Mouse (Mus musculus) heart, embryonic 13.5 days (tissue): ENCODE measurements around the gene Fam129b. TPM values are rescaled to one million over a fixed set of nuclear protein-coding genes. Genes with fewer than 3 reads are reported as not detected.
"Not testable (repeated sequence)": the region's sequence is repeated elsewhere in the genome, so short reads cannot be mapped to it uniquely, and the experiment has no call there.

Experiments
- ATAC-seq: fragments of 200-750 bp; cut with Nextera tagmentation; 2 replicates; pipeline ENCODE4 v1.8.0; 2017; ENCODE audit warnings: moderate TSS enrichment; ENCODE audit not compliant: insufficient number of reproducible peaks, low FRiP score, low TSS enrichment; ENCODE audit errors: extremely low read depth
- H3K27ac ChIP-seq: fragments of 300-500 bp; sonication (generic); replicated peaks from 2 replicates; pipeline ENCODE4 v1.5.1; 2015; ENCODE audit warnings: moderate library complexity, mild to moderate bottlenecking, inconsistent platforms
- H3K27me3 ChIP-seq: fragments of 300-500 bp; sonication (generic); replicated peaks from 2 replicates; pipeline ENCODE4 v1.6.1; 2015; ENCODE audit warnings: mild to moderate bottlenecking, inconsistent platforms
- H3K36me3 ChIP-seq: fragments of 300-500 bp; sonication (generic); 2 replicates; pipeline ENCODE4 v1.6.1; 2015; ENCODE audit warnings: mild to moderate bottlenecking, inconsistent platforms
- H3K4me1 ChIP-seq: fragments of 300-500 bp; sonication (generic); 2 replicates; pipeline ENCODE4 v1.6.1; 2015; ENCODE audit warnings: inconsistent platforms
- H3K4me2 ChIP-seq: fragments of 300-500 bp; sonication (generic); 2 replicates; pipeline ENCODE4 v1.6.1; 2015; ENCODE audit warnings: inconsistent platforms, mild to moderate bottlenecking, moderate library complexity
- H3K4me3 ChIP-seq: fragments of 300-500 bp; sonication (generic); 2 replicates; pipeline ENCODE4 v1.5.1; 2015; ENCODE audit warnings: moderate library complexity, mild to moderate bottlenecking, inconsistent platforms
- H3K9ac ChIP-seq: fragments of 300-500 bp; sonication (generic); 2 replicates; pipeline ENCODE4 v1.6.1; 2015; ENCODE audit warnings: inconsistent platforms, mild to moderate bottlenecking, moderate library complexity
- H3K9me3 ChIP-seq: fragments of 300-500 bp; sonication (generic); 2 replicates; pipeline ENCODE4 v1.6.1; 2016; ENCODE audit warnings: inconsistent platforms
- WGBS: fragments of 180-500 bp; shearing (Covaris S2); methylation state at CpG from one replicate; pipeline ENCODE4 v1.1.7; 2015; ENCODE audit warnings: mixed read lengths; 5-methylcytosine and 5-hydroxymethylcytosine counted together
- polyA plus RNA-seq: library from polyadenylated mRNA; unstranded; fragments of >200 nt; fragmentation: Nextera tagmentation; extraction: Ambion mirVana; gene quantifications from 2 replicates; pipeline ENCODE4 v1.2.1, GENCODE M21; 2015

The Fam129b gene
- polyA plus RNA-seq, 1 experiment from 2014 or later: 46.4 TPM

GRCm38 (mm10) chr2:32846805-32847467, 29.0 kb upstream of the Fam129b start, which contains the start of gene Stxbp1:
Gene Stxbp1 (minus strand): TSS chr2:32847245.
- WGBS: under 1% methylated on average over 67 of the region's 78 CpGs
- Histone ChIP-seq H3K36me3 (no peaks in the 10 kb centered on the region), H3K9me3 (no peaks in the 10 kb centered on the region)

DNA sequence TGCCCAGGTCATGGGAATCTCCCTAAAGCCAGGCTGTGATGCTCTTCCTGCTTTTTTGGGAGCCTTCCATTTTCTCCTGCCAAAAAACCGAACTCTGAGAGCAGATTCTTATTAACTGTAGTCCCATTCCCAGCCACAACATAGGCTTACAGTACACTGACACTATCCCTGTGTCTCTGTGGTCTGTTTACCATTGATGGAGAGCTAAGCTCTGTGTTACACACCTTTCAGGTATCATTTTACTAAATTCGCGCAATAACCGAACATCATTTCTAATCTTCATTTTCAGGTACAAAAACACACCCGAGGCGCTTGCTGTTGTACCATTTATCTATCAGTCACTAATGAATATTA, 28.5 kb upstream of the Fam129b start:
- no peak for ATAC-seq
- Histone ChIP-seq H3K4me1 (peaks cover 29% of the 10 kb centered on the region), H3K27me3 (peaks cover 21% of the 10 kb centered on the region), H3K4me2 (peak overlapping the region; percentile 70), H3K4me3 (peak overlapping the region; percentile 66), H3K9ac (0 out of 2 replicates have a peak overlapping the region, but pooled peaks have one; percentile 8), H3K9me3 (no peaks in the 10 kb centered on the region), H3K36me3 (no peaks in the 10 kb centered on the region), H3K27ac (no peak overlapping the region)
- WGBS: 36% methylated on average over 6 of the region's 6 CpGs

More at GRCm38 (mm10) chr2:32846805-32847467, 29.0 kb upstream of the Fam129b start, which contains the start of gene Stxbp1:
- peak within 1 kb of the TSS; percentile 70 for H3K4me2 ChIP-seq
- peaks cover 16% of the 10 kb centered on the region for H3K27me3 ChIP-seq
- H3K4me1 ChIP-seq: peaks cover 29% of the 10 kb centered on the region
- H3K4me3 ChIP-seq: peak within 1 kb of the TSS; percentile 66
- peak within 1 kb of the TSS; percentile 76 for H3K27ac ChIP-seq
- H3K9ac ChIP-seq: peak within 1 kb of the TSS; percentile 80
- peak; percentile 93 for ATAC-seq

DNA sequence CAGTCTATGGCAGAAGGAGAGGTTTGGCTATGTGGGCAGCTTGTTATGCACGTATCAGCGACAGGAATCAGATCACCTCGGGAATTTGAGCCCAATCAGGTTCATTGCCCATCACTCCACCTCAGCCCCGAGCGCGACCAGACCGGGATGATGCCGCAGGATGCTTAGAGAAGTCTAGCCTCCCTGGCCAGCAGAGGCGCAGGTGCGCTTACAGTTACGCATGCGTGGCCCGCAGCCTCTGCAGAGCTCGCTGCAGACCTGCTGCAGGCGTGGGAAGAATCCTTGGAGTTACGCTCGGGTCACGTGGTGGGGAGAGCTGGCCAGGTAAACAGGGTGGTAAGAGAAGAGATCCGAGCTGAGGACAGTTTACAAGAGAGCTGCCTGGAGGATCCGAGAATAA, 23.8 kb upstream of the Fam129b start:
- H3K9ac ChIP-seq: peak overlapping the region; percentile 42; the same call in 1 of the 2 replicates
- ATAC-seq: no peak
- no peak overlapping the region for H3K4me3 ChIP-seq
- H3K9me3 ChIP-seq: no peaks in the 10 kb centered on the region
- peak overlapping the region; percentile 36; the same call in 1 of the 2 replicates for H3K4me2 ChIP-seq
- no peaks in the 10 kb centered on the region for H3K36me3 ChIP-seq
- WGBS: 3% methylated on average over 20 of the region's 20 CpGs
- H3K27me3 ChIP-seq: peaks cover 30% of the 10 kb centered on the region
- H3K4me1 ChIP-seq: peaks cover 4% of the 10 kb centered on the region
- no peak overlapping the region for H3K27ac ChIP-seq

DNA sequence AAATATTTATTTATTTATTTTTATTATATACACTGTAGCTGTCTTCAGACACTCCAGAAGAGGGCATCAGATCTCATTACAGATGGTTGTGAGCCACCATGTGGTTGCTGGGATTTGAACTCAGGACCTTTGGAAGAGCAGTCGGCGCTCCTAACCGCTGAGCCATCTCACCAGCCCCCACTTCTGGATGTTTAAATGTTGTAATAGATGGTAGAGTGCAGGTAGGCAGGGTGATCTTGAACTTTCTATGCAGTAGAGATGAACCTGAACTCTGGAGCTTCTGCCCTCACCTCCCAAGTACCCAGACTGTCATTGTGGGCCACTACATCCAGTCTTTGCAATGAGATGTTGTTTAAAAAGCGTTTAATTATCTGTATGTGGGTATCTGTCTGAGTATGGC, 22.2 kb upstream of the Fam129b start:
- peaks cover 30% of the 10 kb centered on the region for H3K27me3 ChIP-seq
- 60% methylated on average over 4 of the region's 4 CpGs for WGBS
- not testable (repeated sequence) for H3K9ac ChIP-seq, H3K27ac ChIP-seq, H3K4me3 ChIP-seq, H3K36me3 ChIP-seq, H3K9me3 ChIP-seq, ATAC-seq, H3K4me2 ChIP-seq, H3K4me1 ChIP-seq

DNA sequence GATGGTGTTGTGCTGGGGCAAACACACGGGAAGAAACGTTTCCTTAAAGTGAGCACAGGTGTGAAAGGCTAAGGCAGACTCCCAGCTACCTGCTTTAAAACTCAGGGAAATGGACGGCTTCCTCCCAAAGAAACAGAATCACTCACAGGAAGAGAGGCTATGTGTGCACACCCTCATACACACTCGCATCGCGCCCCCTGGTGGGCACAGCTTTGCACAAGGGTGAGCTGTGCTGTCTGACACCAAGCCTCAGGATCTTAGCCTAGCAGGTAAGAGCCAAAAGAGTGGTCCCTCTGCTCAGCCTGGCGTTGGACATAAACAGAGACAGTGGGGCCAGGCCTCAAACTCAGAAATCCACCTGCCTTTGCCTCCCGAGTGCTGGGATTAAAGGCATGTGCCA, 21.7 kb upstream of the Fam129b start:
- peaks cover 30% of the 10 kb centered on the region for H3K27me3 ChIP-seq
- H3K9me3 ChIP-seq: no peaks in the 10 kb centered on the region
- H3K9ac ChIP-seq: no peak overlapping the region
- no peak overlapping the region for H3K27ac ChIP-seq
- H3K4me1 ChIP-seq: 0 out of 2 replicates have a peak, but pooled peaks cover 2% of the 10 kb centered on the region
- H3K36me3 ChIP-seq: no peaks in the 10 kb centered on the region
- H3K4me3 ChIP-seq: no peak overlapping the region
- peak; percentile 53; the same call in 1 of the 2 replicates for ATAC-seq
- H3K4me2 ChIP-seq: no peak overlapping the region
- 5% methylated on average over 8 of the region's 8 CpGs for WGBS

DNA sequence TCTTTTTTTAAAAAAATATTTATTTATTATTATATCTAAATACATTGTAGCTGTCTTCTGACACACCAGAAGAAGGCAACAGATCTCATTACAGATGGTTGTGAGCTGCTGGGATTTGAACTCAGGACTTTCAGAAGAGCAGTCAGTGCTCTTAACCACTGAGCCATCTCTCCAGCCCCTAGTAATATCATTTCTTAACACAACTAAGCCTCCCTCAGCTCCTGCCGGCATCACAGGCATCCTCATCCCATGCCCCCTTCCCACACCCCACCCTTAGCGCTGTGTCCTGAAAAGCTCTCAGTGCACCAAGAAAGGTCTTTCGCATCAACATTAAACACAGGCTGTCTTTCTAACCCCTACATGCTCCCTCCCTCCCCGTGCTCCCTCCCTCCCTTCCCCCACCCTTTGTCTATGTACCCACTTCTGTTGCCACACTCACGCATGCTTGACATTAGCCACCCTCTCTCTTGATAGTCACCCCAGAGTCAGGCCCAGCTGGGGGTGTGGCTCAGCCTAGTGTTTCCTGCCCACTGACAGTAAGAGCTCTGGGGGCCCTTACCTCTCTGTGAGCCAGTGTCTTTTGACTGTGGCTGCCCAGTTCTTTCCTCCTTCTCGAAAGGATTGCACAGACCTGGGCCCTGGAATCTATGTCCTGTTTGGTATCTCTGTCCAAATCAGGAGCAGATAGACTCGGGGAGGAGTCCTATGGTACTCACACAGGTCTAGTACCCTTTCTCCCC, 20.7 kb upstream of the Fam129b start:
- Histone ChIP-seq H3K9me3 (no peaks in the 10 kb centered on the region), H3K27me3 (peaks cover 30% of the 10 kb centered on the region), H3K4me1 (0 out of 2 replicates have a peak, but pooled peaks cover 2% of the 10 kb centered on the region), H3K36me3 (no peaks in the 10 kb centered on the region), H3K9ac (no peak overlapping the region), H3K4me3 (no peak overlapping the region), H3K27ac (no peak overlapping the region), H3K4me2 (no peak overlapping the region)
- no peak for ATAC-seq
- 51% methylated on average over 7 of the region's 7 CpGs for WGBS

GRCm38 (mm10) chr2:32855790-32856465, 20.0 kb upstream of the Fam129b start:
- Histone ChIP-seq H3K4me3 (no peak overlapping the region), H3K36me3 (no peaks in the 10 kb centered on the region), H3K9ac (no peak overlapping the region), H3K27me3 (peaks cover 24% of the 10 kb centered on the region), H3K27ac (no peak overlapping the region), H3K9me3 (no peaks in the 10 kb centered on the region), H3K4me2 (no peak overlapping the region), H3K4me1 (0 out of 2 replicates have a peak, but pooled peaks cover 2% of the 10 kb centered on the region)
- ATAC-seq: no peak
- 46% methylated on average over 5 of the region's 5 CpGs for WGBS

DNA sequence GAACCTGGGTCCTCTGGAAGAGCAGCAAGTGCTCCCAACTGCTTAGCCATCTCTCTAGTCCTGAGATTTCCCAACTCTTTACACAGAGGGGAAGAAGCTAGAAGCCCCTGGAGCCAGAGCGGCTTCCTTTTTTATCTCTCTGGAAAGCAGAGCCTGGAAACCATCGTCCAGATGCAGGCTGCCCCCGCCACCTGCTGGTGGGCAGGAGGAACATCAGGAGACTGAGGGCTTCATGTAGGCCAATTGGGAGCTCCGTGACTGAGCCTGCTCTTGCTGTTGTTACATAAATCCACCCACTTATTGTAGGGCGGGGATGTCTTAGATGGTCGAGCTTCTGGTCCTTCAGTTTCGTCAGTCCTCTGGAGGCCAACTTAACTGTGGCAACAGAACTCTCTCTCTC, 18.3 kb upstream of the Fam129b start:
- Histone ChIP-seq H3K4me2 (no peak overlapping the region), H3K4me1 (0 out of 2 replicates have a peak, but pooled peaks cover 2% of the 10 kb centered on the region), H3K27ac (no peak overlapping the region), H3K9ac (no peak overlapping the region), H3K4me3 (no peak overlapping the region), H3K27me3 (peaks cover 7% of the 10 kb centered on the region), H3K9me3 (no peaks in the 10 kb centered on the region), H3K36me3 (no peaks in the 10 kb centered on the region)
- WGBS: 1% methylated on average over 7 of the region's 7 CpGs
- ATAC-seq: no peak

GRCm38 (mm10) chr2:32859010-32859621, 16.8 kb upstream of the Fam129b start:
- H3K4me2 ChIP-seq: no peak overlapping the region
- H3K4me3 ChIP-seq: no peak overlapping the region
- H3K27ac ChIP-seq: no peak overlapping the region
- H3K36me3 ChIP-seq: no peaks in the 10 kb centered on the region
- no peak for ATAC-seq
- H3K4me1 ChIP-seq: 0 out of 2 replicates have a peak, but pooled peaks cover 2% of the 10 kb centered on the region
- H3K9me3 ChIP-seq: no peaks in the 10 kb centered on the region
- no peak overlapping the region for H3K9ac ChIP-seq
- H3K27me3 ChIP-seq: no peaks in the 10 kb centered on the region
- 38% methylated on average over 10 of the region's 10 CpGs for WGBS

DNA sequence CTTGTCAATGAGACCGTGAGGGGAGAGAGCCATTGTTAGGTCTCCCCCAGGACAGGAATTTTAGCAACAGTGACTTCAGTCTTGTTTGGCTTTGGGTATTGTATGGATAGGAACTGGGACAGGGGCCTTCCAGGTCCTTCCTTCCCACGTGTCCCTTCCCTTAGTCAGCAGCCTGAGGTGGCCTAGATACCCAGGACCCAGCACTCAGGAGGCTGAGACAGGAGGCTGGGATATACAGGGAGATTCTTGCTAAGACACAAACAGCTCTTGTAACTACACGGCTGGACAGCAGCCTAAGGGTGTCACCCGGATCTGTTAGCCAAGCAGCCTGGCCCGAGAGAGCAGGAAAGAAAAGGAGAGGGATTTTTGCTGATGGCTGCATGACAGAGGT, 16.3 kb upstream of the Fam129b start:
- Histone ChIP-seq H3K9ac (no peak overlapping the region), H3K4me1 (0 out of 2 replicates have a peak, but pooled peaks cover 2% of the 10 kb centered on the region), H3K27ac (no peak overlapping the region), H3K36me3 (no peaks in the 10 kb centered on the region), H3K9me3 (no peaks in the 10 kb centered on the region), H3K4me3 (no peak overlapping the region), H3K27me3 (no peaks in the 10 kb centered on the region), H3K4me2 (no peak overlapping the region)
- ATAC-seq: no peak
- WGBS: 70% methylated on average over 5 of the region's 5 CpGs

DNA sequence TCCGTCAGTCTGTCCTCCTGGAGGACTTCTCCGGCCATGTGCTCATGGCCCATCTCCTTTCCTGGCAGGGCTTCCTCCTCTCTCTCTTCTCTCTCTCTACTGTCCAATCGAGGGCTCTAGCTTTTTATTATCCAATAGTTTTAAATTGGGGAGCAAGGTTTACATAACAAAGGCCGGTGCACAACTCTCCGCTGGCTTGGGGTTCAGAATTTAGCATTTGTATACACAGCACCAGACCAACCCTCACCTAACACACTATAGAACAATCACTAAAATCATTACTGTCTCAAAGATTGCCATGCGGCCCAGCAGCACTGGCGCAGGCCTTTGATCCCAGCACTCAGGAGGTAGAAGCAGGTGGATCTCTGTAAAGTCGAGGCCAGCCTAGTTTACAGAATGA, 15.1 kb upstream of the Fam129b start:
- no peak for ATAC-seq
- Histone ChIP-seq H3K27me3 (no peaks in the 10 kb centered on the region), H3K4me2 (no peak overlapping the region), H3K9ac (no peak overlapping the region), H3K9me3 (no peaks in the 10 kb centered on the region), H3K27ac (no peak overlapping the region), H3K4me3 (no peak overlapping the region), H3K36me3 (no peaks in the 10 kb centered on the region), H3K4me1 (0 out of 2 replicates have a peak, but pooled peaks cover 2% of the 10 kb centered on the region)
- 82% methylated on average over 8 of the region's 8 CpGs for whole genome bisulfite sequencing
